Mouse (Mus musculus): ENCODE results near the gene Cst6.
A peak's percentile ranks its signal among the peaks of the same experiment; 100 is the strongest.
"Not testable (repeated sequence)": the region's sequence is repeated elsewhere in the genome, so short reads cannot be mapped to it uniquely, and the experiment has no call there.

Cst6 gene

DNA sequence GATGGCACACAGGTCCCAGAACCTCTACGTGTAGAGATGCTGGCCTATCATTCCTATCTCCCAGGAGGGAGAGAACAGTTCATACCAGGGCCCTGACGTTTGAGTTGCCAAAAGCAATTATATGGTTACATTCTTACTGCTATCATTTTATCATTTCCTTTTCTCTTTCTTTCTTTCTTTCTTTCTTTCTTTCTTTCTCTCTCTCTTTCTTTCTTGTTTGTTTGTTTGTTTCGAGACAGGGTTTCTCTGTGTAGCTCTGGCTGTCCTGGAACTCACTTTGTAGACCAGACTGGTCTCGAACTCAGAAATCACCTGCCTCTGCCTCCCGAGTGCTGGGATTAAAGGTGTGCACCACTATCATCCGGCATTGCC is at the start of gene Cst6:
Gene Cst6 (minus strand): TSS at position 73 of the 372 bp plus-strand sequence.
- not testable (repeated sequence) for DNase-seq (ENCODE audit: low spot score in 2 of 2)

DNA sequence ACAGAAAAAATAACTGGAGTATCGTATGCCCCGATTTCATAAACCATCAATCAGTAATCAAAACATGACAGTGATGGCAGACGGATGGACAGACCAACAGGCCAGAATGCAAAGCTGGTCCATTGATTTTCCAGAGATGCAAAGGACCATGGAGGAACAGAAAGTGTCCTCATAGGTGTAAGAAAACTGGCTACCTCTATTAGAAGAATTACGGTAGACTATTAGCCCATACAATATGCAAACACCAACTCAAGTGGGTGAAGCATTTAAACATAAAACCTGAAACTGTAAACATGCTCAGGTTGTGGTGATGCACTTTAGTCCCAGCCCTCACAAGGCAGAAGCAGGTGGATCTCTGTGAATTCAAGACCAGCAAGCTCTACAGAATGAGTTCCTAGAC is 46.0 kb upstream of the Cst6 start:
- no peak for DNase-seq (ENCODE audit: low spot score in 2 of 2)

DNA sequence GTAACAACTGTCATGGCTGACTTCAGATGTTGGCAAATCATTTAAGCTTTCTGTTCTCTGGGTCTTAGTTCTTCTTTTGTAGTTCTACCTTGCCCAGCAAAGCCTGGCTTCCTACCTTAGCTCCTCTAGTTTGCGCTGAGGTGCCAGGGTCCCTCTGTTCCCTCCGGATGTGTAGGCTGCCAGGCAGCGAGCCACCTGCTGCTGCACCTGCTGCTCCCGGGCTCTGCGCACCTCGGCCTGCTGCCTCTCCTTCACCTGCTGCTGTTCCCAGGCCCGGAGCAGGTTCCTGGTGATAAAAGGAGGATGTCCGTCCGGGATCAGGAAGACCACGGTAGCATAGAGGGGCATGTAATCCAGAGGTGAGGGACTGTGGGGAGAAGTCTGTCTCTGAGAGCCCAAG is 44.8 kb upstream of the Cst6 start:
- DNase-seq (ENCODE audit: low spot score in 2 of 2) = no peak

DNA sequence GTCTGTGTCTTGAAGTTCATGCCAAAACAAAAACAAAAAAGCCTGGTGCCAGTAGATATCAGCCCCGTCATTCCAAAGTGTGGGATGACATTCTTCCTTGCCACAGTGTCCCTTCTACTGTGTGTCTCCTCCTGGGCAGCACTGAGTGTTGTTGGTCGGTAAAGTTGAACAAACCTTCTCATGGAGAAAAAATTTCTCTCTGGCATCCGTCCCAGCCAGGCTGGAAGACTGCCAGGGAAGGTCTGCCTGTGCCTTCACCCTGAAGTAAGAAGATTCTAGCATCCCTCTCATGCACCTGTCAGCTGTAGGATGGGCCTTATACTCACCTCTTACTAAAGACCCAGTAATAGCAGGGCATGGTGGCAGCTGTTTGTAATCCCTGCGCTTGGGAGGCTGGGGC is 43.5 kb upstream of the Cst6 start:
- peak; percentile 58 to 79 for DNase-seq (ENCODE audit: low spot score in 2 of 2)

DNA sequence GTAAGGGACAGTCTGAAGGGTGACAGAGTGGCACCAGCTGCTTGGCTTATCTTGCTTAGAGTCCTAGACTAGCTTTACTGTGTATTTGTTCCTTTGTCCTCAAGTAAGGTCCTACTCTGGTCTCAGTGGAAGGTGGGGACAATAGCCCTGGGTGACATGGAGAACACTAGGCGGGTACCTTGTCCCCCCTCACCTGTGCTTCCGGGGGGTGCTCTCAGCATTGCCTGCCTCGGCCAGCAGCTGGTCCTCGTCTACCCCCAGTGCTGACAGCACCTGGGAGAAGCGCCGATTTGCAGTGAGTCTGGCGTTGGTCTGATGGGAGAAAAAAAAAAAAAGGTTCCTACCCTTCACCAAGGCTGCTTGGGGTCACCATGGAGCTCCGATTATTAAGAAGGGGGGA is 41.0 kb upstream of the Cst6 start:
- DNase-seq (ENCODE audit: low spot score in 2 of 2) = no peak

DNA sequence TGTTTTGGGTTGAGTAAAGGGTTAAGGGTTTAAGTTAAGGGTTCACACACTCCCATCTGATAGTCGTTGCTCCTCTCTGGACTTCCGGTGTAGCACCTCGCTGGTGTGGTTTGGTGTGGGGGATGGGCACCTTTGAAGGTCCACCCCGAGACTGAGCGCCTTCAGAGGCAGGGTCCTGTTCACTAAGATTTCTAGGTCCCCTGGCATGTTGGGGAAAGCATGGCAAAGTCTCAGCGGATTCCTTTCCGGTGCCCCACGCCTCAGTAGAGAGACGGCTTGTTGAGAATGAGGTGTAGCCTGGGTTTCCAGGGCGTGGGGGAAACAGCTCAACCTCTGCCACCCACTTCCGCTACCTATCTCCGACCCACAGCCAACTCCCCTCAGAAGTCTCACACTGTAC is 40.3 kb upstream of the Cst6 start:
- no peak for DNase-seq (ENCODE audit: low spot score in 2 of 2)

DNA sequence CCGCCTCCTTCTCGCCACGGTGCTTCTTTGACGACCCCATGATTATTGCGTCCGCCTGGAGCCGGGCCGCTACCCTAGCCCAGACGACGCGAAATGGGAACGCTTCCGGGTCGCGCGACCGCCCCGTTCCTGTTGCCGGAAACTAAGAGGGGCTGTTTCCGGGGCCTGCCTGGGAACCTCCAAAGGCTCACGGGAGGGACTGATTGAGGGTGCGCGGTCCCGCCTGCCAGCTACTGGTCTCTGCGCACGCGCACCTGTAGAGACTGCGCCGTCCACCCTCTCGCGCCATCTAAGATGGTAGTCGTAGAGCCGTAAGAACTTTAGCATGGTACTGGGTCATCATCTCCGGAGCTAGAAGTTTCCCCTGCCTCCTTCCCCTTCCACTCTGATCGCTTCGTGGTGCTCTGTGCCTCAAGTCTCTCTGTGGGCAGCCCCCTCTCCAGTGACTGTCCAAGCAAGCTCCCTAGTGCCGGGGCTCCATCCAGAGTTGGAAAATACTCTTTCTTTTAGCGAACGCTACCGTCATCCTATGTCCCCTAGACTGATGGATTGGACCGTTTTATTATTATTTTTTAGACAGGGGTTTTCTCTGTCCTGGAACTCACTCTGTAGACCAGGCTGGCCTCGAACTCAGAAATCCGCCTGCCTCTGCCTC is 39.3 kb upstream of the Cst6 start, which contains the start of gene Sart1:
Gene Sart1 (minus strand): TSS at position 116 of the 655 bp plus-strand sequence.
- peak; percentile 94 to 95 for DNase-seq (ENCODE audit: low spot score in 2 of 2)

DNA sequence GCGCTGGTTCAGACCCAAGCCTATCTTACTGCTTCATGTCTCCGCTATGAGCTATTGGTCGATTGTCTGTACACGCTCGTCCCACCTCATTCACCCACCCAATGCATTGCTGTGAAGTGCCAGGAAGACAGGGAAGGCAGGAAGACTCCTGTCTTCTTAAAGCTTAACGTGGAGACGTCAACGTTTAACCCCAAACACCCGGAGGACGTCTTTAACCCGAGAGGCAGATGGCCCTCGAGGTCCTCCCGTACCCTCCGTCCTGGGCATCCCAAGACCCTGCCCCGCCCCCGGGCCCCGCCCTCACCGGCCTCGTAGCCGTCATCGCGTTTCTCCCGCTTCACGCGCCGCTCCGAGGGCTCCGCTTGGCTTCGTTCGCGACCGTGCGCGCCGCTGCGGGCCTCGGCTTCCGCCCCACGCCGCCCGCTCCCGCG is 38.7 kb upstream of the Cst6 start:
- DNase-seq (ENCODE audit: low spot score in 2 of 2) = no peak

DNA sequence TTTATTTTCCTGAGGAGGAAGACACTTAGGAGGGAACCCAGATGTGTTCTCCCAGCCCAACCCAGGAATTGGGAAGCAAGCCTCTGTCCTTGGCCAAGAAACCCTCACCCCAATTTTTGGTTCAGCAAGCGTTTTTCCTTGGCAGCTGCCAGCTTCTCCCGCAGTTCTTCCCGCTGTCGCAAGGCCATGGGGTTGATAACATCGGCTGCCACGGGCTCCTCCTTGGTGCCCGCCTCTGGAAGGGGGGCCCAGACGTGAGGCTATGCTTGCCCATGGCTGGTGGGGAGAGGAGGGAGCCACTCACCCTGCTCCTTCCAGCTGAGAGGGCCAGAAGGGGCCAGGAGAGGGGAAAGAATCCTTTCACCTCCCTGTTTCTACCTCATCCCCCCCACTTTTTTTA is 35.3 kb upstream of the Cst6 start:
- DNase-seq (ENCODE audit: low spot score in 2 of 2) = no peak

DNA sequence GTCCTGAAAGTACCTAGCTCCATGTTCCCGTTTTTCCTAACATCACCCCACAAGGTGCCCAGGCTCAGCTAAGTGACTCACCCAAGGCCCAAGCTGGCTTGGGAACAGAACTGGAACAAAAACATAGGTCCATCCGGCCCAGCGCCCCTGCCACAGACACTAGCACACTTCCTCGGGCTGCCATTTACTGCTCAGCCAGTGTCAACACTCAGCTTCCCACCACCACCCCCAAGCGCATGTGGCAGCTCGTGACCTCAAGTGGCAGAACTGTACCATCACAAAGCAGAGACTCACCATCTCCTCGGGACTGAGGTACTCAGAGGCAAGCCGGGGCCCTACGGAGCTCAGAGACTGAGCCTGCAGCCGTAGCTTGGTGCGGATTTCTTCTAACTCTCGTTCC is 34.0 kb upstream of the Cst6 start:
- no peak for DNase-seq (ENCODE audit: low spot score in 2 of 2)

DNA sequence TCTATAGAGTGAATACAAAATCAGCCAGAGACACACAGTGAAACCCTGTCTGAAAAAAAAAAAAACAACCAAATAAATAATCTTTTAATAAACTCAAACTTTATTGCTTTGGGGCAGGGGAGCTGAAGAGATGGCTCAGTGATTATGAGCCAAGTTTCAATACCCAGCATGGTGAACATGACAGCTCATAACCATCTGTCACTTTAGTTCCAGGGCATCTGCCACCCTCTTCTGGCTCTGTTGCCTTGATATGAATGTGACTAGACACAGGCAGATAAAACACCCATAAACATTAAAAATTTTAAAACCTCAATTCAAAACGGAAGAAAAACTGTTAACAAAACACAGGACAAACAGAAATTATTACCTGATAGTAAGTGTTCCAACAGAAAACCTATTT is 28.1 kb upstream of the Cst6 start:
- no peak for DNase-seq (ENCODE audit: low spot score in 2 of 2)

DNA sequence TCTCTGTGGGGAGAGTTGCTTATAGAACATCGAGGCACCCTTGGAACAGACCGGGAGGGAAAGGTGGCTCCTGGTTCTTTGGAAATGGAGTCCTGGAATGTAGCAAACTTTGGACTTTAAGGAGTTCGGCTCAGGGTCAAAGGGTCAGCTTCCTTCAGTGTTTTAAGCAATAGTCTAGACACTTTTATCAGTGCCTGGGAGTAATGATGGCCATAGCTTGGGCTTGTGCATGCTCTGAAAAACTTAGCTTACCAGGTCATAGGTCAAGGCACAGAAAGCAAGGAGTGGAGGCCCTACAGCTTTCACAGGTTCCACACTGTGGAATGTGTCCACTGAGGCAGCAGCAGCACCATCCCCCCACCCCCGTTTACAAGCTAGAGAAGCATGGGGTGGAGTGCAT is 25.4 kb upstream of the Cst6 start:
- DNase-seq (ENCODE audit: low spot score in 2 of 2) = no peak

DNA sequence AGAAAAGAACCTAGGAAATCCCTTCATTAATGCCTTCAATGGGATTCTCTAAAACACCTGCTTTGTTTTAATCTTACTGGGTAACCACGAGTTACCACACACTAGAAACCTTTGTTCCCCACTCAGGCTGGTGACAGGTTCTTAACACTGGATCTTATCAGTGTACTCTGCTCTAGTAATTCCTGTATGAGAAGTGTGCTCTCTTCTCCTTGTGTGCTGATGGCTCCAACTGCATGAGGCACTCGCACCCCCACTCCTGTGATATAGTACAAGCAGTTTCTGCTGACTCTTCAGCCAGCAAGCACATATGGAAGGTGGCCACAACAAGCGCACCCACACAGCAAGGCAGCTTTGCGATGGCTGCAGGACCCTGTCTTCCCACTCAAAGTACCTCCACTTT is 24.8 kb upstream of the Cst6 start:
- no peak for DNase-seq (ENCODE audit: low spot score in 2 of 2)

DNA sequence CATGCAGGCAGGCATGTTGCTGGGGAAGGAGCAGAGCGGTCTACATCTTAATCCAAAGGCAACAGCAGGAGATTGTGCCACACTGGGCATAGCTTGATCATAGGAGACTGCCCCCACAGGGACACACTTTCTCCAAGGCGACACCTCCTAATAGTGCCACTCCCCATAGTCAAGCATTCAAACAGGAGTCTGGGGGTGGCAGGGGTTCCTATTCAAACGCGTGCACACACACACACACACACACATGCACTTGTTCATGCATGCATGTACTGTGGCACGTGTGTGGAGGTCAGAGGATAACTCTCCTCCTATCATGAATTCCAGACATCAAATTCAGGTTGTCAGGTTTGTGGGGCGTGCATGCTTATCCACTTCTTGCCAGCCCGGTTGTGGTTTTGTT is 23.4 kb upstream of the Cst6 start:
- no peak for DNase-seq (ENCODE audit: low spot score in 2 of 2)

DNA sequence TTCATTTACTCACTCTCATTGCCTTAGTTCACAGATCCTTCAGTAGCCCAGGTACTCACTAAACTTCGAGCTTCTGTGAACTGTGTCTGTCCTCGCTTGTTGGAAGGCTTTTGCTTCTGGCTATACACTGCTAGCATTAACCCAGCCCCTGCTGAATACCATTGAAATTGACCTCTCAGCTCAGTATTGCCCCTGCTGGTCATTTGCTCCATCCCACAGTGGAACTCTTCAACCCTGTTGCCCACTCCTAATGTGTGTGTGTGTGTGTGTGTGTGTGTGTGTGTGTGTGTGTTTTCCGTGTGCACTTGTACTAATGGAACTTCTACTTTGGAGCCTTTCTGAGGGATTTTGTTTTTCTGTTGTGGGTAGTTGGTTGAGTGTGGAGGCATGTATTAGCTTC is 21.6 kb upstream of the Cst6 start:
- DNase-seq (ENCODE audit: low spot score in 2 of 2) = no peak

DNA sequence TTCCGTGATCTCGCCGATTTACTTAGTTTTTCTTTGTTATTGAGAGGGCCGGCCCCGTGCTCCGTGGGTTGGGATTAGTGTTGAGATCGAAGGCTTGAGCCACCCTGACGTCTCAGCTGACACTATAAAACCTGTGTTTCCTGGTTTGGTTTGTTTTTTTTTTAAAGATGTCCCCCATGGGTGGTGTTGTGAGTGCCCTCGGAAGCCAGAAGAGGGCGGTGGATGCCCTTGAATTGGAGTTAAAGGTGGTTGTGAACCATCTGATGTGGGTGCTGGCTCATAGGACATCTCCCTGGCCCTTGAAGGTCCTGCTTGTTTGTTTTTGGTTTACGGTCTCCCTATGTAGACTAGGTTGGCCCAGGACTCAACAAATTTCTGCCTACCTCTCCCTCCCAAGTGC is 18.1 kb upstream of the Cst6 start:
- no peak for DNase-seq (ENCODE audit: low spot score in 2 of 2)

DNA sequence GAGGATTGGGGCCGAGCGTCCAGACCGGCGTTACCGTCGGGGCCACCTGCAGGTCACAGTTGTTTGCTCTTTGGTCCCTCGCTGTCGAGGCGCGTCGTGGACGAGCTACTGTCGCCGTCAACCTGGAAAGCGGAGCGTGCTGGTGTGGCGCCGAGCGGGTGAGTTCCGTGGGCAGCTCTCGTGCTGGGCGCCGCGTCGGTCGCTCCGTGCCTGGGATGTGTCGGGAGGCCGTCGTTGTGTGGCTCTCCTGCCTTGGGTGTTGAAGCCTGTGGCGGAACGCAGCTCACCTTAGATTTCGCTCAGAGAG is 17.6 kb upstream of the Cst6 start, which contains the start of gene Banf1:
Gene Banf1 (minus strand): TSS at position 116 of the 307 bp plus-strand sequence.
- DNase-seq (ENCODE audit: low spot score in 2 of 2) = no peak

DNA sequence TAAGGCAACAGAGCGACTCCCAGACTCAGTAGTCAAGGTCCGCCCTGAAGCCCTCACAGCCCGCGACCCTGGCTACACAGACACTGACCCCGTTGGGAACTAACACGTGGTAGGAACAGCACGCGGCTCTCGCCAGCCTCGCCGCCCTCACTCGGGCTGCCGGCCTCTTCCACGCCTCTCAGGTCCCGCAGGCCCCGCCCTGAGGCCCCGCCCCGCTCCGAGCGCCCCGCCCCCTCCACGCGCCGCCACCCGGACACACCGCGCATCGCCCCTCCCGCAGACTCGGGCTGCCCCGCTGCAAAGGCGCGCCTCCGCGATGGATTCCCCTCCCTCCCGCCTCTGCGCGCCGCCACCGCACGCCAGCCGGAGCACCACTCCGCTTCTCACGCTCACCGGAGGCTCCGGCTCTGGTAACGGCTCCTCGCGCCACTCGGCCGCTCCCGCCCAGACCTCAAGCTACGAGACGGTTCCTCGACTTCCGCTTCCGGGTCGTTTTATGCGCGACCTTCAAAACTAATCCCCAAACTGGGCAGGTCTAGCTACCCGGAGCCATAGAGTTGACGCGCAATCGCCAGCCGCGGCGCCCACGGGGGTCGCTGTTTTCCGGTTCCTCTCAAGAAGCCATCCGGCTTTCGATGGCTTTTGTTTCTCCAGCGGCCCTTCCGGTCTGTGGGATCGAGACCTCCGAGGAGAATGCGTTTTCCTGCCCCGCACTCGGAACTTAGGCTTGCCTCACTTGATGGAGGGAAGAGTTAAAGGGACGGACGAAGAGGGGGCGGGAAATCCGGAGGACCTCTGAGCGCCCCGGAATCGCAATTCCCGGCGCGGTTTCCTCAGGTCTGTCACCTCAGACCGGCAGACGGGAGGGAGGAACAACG is 17.0 kb upstream of the Cst6 start, which contains the start of gene Eif1ad:
Gene Eif1ad (plus strand): TSS at position 567 of the 878 bp plus-strand sequence.
- DNase-seq (ENCODE audit: low spot score in 2 of 2) = peak; percentile 93

DNA sequence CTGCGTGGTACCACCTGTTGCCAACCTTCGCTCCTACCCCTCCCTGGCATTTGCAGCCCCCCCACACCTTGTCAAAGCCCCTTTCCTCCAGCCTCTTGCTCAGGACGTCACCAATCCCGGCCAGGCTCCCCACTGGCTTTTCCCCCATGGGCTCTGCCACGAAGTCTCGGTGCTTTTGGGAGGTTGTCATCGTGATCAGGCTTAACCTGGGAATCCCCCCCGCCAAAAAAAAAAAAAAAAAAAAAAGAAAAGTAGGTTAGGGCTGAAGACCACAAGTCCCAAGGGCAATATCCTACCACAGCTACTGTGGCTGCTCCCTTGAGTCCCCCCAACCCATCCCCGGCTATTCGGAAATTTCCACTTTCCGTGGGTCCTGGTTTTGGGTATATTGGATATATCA is 16.4 kb upstream of the Cst6 start:
- no peak for DNase-seq (ENCODE audit: low spot score in 2 of 2)

DNA sequence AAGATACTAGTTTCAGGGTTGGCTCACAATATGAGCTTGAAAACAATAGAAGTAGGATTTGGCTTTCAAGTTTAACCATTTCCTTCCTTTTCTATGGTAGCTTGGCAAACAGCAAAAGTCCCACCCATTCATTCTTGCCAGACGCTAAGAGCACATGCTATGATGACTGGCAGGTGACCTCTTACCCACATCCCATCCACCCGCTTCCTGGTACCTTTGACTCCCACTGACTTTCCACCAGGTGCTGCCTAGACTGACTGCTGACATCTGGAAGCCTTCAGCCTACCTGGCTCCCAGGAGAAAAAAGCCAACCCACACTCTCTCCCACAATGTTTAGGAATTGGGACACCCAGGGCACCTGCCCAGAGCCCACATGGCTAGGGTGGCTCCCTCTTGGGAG is 14.8 kb upstream of the Cst6 start:
- no peak for DNase-seq (ENCODE audit: low spot score in 2 of 2)

DNA sequence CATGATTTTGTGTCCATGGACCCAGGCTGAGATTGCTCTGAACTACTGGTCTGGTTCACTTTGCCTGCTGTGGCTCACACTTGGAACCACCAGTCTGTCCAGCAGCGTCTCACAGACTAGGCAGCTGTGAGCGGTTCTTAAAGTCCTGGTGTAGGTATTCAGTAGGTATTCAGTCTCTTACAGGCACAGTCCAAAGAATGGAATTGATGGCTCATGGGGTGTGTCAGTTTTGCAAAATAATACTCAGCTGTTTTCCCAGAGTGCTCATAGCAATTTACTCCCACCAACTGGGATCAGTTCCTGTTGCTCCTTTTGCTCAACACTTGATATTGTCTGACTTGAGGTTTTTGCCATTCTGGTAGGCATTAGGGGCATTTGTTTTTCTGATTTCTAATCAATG is 12.8 kb upstream of the Cst6 start:
- DNase-seq (ENCODE audit: low spot score in 2 of 2) = no peak

DNA sequence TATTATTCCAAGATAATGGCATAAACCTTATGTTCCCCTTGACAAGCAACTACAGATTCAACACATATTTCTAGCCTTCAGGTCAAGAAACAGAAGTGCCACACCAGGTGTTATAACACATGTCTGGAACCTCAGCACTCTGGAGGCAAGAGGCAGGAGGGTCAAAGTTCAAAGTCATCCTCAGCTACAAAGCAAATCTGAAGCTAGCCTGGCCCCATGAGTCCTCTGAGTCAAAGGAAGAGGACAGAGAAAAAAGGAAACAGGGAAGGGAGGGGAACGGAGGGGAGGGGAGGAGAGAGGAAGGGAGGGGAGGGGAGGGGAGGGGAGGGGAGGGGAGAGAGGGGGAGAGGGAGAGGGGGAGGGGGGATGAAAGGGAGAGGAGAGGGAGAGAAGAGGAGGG is 6.7 kb upstream of the Cst6 start:
- DNase-seq (ENCODE audit: low spot score in 2 of 2) = no peak

DNA sequence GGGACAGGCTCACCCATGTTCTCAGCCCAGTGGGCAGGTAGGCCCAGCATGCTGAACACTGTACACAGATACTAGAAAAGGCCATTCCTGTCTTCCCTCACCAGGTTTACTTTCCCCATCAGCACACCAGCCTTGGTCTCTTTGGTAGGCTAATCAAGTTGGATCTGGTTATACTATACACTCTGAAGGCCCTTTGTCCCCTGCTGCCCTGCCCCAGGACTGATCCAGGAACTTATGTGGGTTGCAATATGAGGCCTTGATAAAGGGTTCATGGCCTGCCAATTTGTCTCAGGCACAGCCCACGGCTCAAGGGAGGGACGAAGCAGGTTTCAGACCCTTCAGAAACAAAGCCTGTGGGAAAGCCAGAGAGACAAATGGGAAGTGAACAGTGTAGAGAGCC is 4.2 kb upstream of the Cst6 start:
- no peak for DNase-seq (ENCODE audit: low spot score in 2 of 2)

Measured in urinary bladder, postnatal 4 days (tissue).